Mouse (Mus musculus) gastrocnemius, adult 2 months (tissue): Measurements from ENCODE around the gene Itga9. TPM values are rescaled to one million over a fixed set of nuclear protein-coding genes. Genes with fewer than 3 reads are reported as not detected.

Source experiments
- DNase-seq: peaks from one replicate; pipeline ENCODE4 v3.0.0; 2022
- H3K27ac ChIP-seq: fragments of 200-600 bp; 2 replicates; pipeline ENCODE4 v1.8.1; 2022; ENCODE audit warnings: mild to moderate bottlenecking
- H3K4me3 ChIP-seq: fragments of 200-600 bp; 2 replicates; pipeline ENCODE4 v1.8.1; 2022; ENCODE audit warnings: mild to moderate bottlenecking, moderate library complexity
- CTCF ChIP-seq: fragments of 200-600 bp; IDR thresholded peaks from 2 replicates; pipeline ENCODE4 v1.8.1; 2022; ENCODE audit warnings: antibody characterized with exemption, mild to moderate bottlenecking, moderate library complexity
- intact Hi-C: fragments of 180-260 bp; cut with DNase I; formaldehyde crosslinking; loops from one replicate; pipeline ENCODE4 v1.15.1; 2025
- total RNA-seq, 2 experiments: library from RNA; stranded (reverse); gene quantifications; 2 replicates each; pipeline ENCODE4 v1.2.3; 2021

Gene Itga9
- total RNA-seq, 2 experiments from 2014 or later: 3.0 to 5.7 TPM

GRCm38 (mm10) chr9:118686166-118686961, 79.9 kb downstream of the Itga9 start:
- Histone ChIP-seq H3K27ac (peak overlapping the region; percentile 43; the same call in 1 of the 2 replicates), H3K4me3 (no peak overlapping the region)
- DNase-seq: no peak
- TF ChIP-seq CTCF: no peak
- intact Hi-C loops: no loop called here

- TF ChIP-seq CTCF: no peak
- Histone ChIP-seq H3K27ac (no peak overlapping the region), H3K4me3 (no peak overlapping the region)
- no peak for DNase-seq
- intact Hi-C loops: no loop called here
Measured at GRCm38 (mm10) chr9:118688248-118688647, 81.8 kb downstream of the Itga9 start.

GRCm38 (mm10) chr9:118688921-118689451, 82.5 kb downstream of the Itga9 start:
- no peak for TF ChIP-seq CTCF
- DNase-seq: no peak
- intact Hi-C loops: no loop called here
- H3K4me3 ChIP-seq: no peak overlapping the region
- H3K27ac ChIP-seq: peak overlapping the region; percentile 10; the same call in 1 of the 2 replicates

- intact Hi-C loops: loop anchor here (5.0 to 10.0 kb wide), 2 partner anchors 81 to 172 kb away; no protein-coding TSS in a partner anchor
- DNase-seq: peak; percentile 86
- no peak overlapping the region for H3K4me3 ChIP-seq
- H3K27ac ChIP-seq: peak overlapping the region; percentile 75
- no peak for TF ChIP-seq CTCF
Measured at GRCm38 (mm10) chr9:118693256-118693655, 86.8 kb downstream of the Itga9 start.

- intact Hi-C loops: loop anchor here (5.0 to 10.0 kb wide), 2 partner anchors 82 to 170 kb away; no protein-coding TSS in a partner anchor
- DNase-seq: peak; percentile 40
- no peak overlapping the region for H3K4me3 ChIP-seq
- peak overlapping the region; percentile 53 for H3K27ac ChIP-seq
- no peak for TF ChIP-seq CTCF
Measured at GRCm38 (mm10) chr9:118694420-118694825, 87.9 kb downstream of the Itga9 start.

- no peak for DNase-seq
- intact Hi-C loops: loop anchor here (10.0 kb wide), 1 partner anchor 167 kb away; no protein-coding TSS in a partner anchor
- Histone ChIP-seq H3K27ac (no peak overlapping the region), H3K4me3 (no peak overlapping the region)
- TF ChIP-seq CTCF: no peak
Measured at GRCm38 (mm10) chr9:118698191-118698590, 91.7 kb downstream of the Itga9 start.

GRCm38 (mm10) chr9:118699716-118700115, 93.2 kb downstream of the Itga9 start:
- intact Hi-C loops: loop anchor here (10.0 kb wide), 1 partner anchor 165 kb away; no protein-coding TSS in a partner anchor
- peak; percentile 60 for DNase-seq
- TF ChIP-seq CTCF: no peak

GRCm38 (mm10) chr9:118700889-118701288, 94.4 kb downstream of the Itga9 start:
- TF ChIP-seq CTCF: no peak
- intact Hi-C loops: no loop called here
- no peak overlapping the region; the same call in 1 of the 2 replicates for H3K27ac ChIP-seq
- DNase-seq: no peak
- no peak overlapping the region for H3K4me3 ChIP-seq

More at GRCm38 (mm10) chr9:118699716-118700115, 93.2 kb downstream of the Itga9 start:
- Histone ChIP-seq H3K27ac (peak overlapping the region; percentile 31; the same call in 1 of the 2 replicates), H3K4me3 (no peak overlapping the region)

- no peak overlapping the region for H3K4me3 ChIP-seq
- intact Hi-C loops: no loop called here
- no peak for TF ChIP-seq CTCF
- no peak for DNase-seq
- 0 out of 2 replicates have a peak overlapping the region, but pooled peaks have one; percentile 8 for H3K27ac ChIP-seq
Measured at GRCm38 (mm10) chr9:118701791-118702190, 95.3 kb downstream of the Itga9 start.

GRCm38 (mm10) chr9:118703146-118703545, 96.7 kb downstream of the Itga9 start:
- DNase-seq: no peak
- H3K27ac ChIP-seq: no peak overlapping the region
- no peak overlapping the region for H3K4me3 ChIP-seq
- TF ChIP-seq CTCF: 0 out of 2 replicates have a peak, but pooled peaks have one; percentile 5
- intact Hi-C loops: no loop called here

- no peak overlapping the region for H3K4me3 ChIP-seq
- intact Hi-C loops: no loop called here
- DNase-seq: no peak
- no peak for TF ChIP-seq CTCF
- no peak overlapping the region for H3K27ac ChIP-seq
Measured at GRCm38 (mm10) chr9:118705381-118706074, 99.0 kb downstream of the Itga9 start.

GRCm38 (mm10) chr9:118706176-118706975, 99.9 kb downstream of the Itga9 start:
- peak overlapping the region; percentile 38 for H3K27ac ChIP-seq
- no peak for TF ChIP-seq CTCF
- peak overlapping the region; percentile 23 for H3K4me3 ChIP-seq
- intact Hi-C loops: no loop called here
- DNase-seq: no peak
